Comparison of ENCODE assay signal across 7 mouse cellular contexts in the genomic region with DNA sequence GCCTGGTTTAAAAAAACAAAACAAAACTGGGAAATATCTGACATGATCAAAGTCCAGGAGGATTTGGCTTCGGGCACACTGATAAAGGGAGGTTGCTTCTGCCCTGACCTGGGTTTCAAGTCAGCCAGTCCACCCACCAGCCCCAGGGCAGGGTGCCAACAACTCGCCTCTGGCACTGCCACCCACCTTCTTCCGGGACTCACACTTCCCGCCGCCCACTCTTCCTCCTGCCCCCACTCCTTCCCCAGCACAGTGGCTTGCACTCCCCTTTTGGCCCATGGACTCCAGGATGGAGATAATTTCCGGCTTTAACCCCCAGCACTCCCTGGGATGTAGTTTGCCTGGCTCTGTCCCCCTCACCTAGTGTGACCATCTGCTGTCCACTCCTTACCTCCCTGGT. TPM values are rescaled to one million over a fixed set of nuclear protein-coding genes. Genes with fewer than 3 reads are reported as not detected.
A peak's percentile ranks its signal among the peaks of the same experiment; 100 is the strongest.
DNase-seq lines count a peak whose midpoint lies in the region; ATAC-seq lines count a peak whose summit lies in the region.

No protein-coding gene starts in this region.

- ATAC-seq in common myeloid progenitor, adult 5-6 weeks (replicated peaks; ENCODE audit: low read depth, poor library complexity, severe bottlenecking): peak; percentile 30; the same call in 1 of the 2 replicates

- DNase-seq in layer of hippocampus, adult 9-11 months: peak; percentile 63
- no peak for DNase-seq in layer of hippocampus, postnatal 14 days (ENCODE audit: low spot score in 2 of 2)
- peak; percentile 92 for DNase-seq in cerebellum, adult 11 months
- peak; percentile 76 for DNase-seq in lung, postnatal 10 days
- DNase-seq in urinary bladder, postnatal 10 days (ENCODE audit: low spot score): no peak
- no peak for DNase-seq in natural killer cell, adult 2 months (ENCODE audit: low spot score in 2 of 2)

RNA-seq across cellular contexts. Expression of a gene that starts 31.4 kb away (rescaled TPM):
- total RNA-seq in layer of hippocampus, postnatal 14 days (2021): 10 to 100 TPM; 28.5 to 33.4 TPM
- total RNA-seq in common myeloid progenitor, adult 5-6 weeks (2017): 11.7 and 13.8 TPM in 2 replicates

Comparison
In these comparisons a context has a peak if more than half of its experiments do, and no peak if none do; other contexts are left out.
1. DNase-seq: peak in layer of hippocampus, adult 9-11 months (single experiment), cerebellum, adult 11 months (single experiment) and lung, postnatal 10 days (single experiment); none in layer of hippocampus, postnatal 14 days (0 of 2), urinary bladder, postnatal 10 days (single experiment) and natural killer cell, adult 2 months (0 of 2).